Mouse (Mus musculus): ENCODE results near the gene Prmt3. TPM values are rescaled to one million over a fixed set of nuclear protein-coding genes. Genes with fewer than 3 reads are reported as not detected.

Prmt3 gene
- polyA plus RNA-seq, 1 experiment from 2014 or later: 48.2 TPM

GRCm38 (mm10) chr7:49824581-49824980, 46.4 kb downstream of the Prmt3 start:
- peaks cover 14% of the 10 kb centered on the region for H3K4me1 ChIP-seq (replicated peaks)
- ATAC-seq (ENCODE audit: low read depth): no peak
- H3K9ac ChIP-seq: no peak overlapping the region
- 80% methylated on average over 2 of the region's 2 CpGs for WGBS
- H3K27ac ChIP-seq (replicated peaks): no peak overlapping the region
- no peak overlapping the region for H3K4me2 ChIP-seq
- H3K36me3 ChIP-seq: peaks cover 36% of the 10 kb centered on the region
- H3K9me3 ChIP-seq: no peaks in the 10 kb centered on the region
- no peak overlapping the region for H3K4me3 ChIP-seq
- no peaks in the 10 kb centered on the region for H3K27me3 ChIP-seq

- Histone ChIP-seq H3K9me3 (no peaks in the 10 kb centered on the region), H3K4me1 (replicated peaks) (peaks cover 13% of the 10 kb centered on the region), H3K4me2 (no peak overlapping the region), H3K9ac (no peak overlapping the region), H3K27ac (replicated peaks) (no peak overlapping the region), H3K4me3 (no peak overlapping the region), H3K27me3 (no peaks in the 10 kb centered on the region), H3K36me3 (peaks cover 45% of the 10 kb centered on the region)
- WGBS: 75% methylated on average over 3 of the region's 3 CpGs
- no peak for ATAC-seq (ENCODE audit: low read depth)
Measured at GRCm38 (mm10) chr7:49825492-49825891, 47.3 kb downstream of the Prmt3 start.

GRCm38 (mm10) chr7:49827920-49828319, 49.8 kb downstream of the Prmt3 start:
- Histone ChIP-seq H3K9me3 (no peaks in the 10 kb centered on the region), H3K27ac (replicated peaks) (no peak overlapping the region), H3K36me3 (peaks cover 51% of the 10 kb centered on the region), H3K4me1 (replicated peaks) (peaks cover 5% of the 10 kb centered on the region), H3K4me3 (no peak overlapping the region), H3K4me2 (no peak overlapping the region), H3K9ac (no peak overlapping the region), H3K27me3 (no peaks in the 10 kb centered on the region)
- ATAC-seq (ENCODE audit: low read depth): no peak
- WGBS: 92% methylated on average over 1 of the region's 1 CpGs

- Histone ChIP-seq H3K9ac (peak overlapping the region; percentile 57), H3K4me1 (replicated peaks) (peaks cover 33% of the 10 kb centered on the region), H3K4me3 (no peak overlapping the region), H3K27ac (replicated peaks) (peak overlapping the region; percentile 91), H3K9me3 (no peaks in the 10 kb centered on the region), H3K27me3 (no peaks in the 10 kb centered on the region), H3K4me2 (peak overlapping the region; percentile 45), H3K36me3 (peaks cover 5% of the 10 kb centered on the region; the same call in 1 of the 2 replicates)
- ATAC-seq (ENCODE audit: low read depth): peak; percentile 85
- 18% methylated on average over 11 of the region's 11 CpGs for WGBS
Measured at GRCm38 (mm10) chr7:49842366-49843282, 64.5 kb downstream of the Prmt3 start.

- Histone ChIP-seq H3K4me1 (replicated peaks) (peaks cover 33% of the 10 kb centered on the region), H3K36me3 (peaks cover 5% of the 10 kb centered on the region; the same call in 1 of the 2 replicates), H3K4me2 (peak overlapping the region; percentile 45; the same call in 1 of the 2 replicates), H3K9ac (no peak overlapping the region), H3K27ac (replicated peaks) (peak overlapping the region; percentile 91), H3K4me3 (no peak overlapping the region), H3K9me3 (no peaks in the 10 kb centered on the region), H3K27me3 (no peaks in the 10 kb centered on the region)
- ATAC-seq (ENCODE audit: low read depth): peak; percentile 29; the same call in 1 of the 2 replicates
- 62% methylated on average over 6 of the region's 6 CpGs for WGBS
Measured at GRCm38 (mm10) chr7:49843304-49843933, 65.3 kb downstream of the Prmt3 start.

GRCm38 (mm10) chr7:49847939-49848338, 69.8 kb downstream of the Prmt3 start:
- no peak overlapping the region for H3K4me2 ChIP-seq
- 83% methylated on average over 2 of the region's 2 CpGs for WGBS
- H3K9me3 ChIP-seq: no peaks in the 10 kb centered on the region
- no peaks in the 10 kb centered on the region for H3K27me3 ChIP-seq
- ATAC-seq (ENCODE audit: low read depth): no peak
- no peak overlapping the region for H3K4me3 ChIP-seq
- H3K27ac ChIP-seq (replicated peaks): no peak overlapping the region
- H3K9ac ChIP-seq: no peak overlapping the region
- H3K36me3 ChIP-seq: no peaks in the 10 kb centered on the region
- H3K4me1 ChIP-seq (replicated peaks): peaks cover 13% of the 10 kb centered on the region

- Histone ChIP-seq H3K4me2 (no peak overlapping the region), H3K27ac (replicated peaks) (no peak overlapping the region), H3K9ac (no peak overlapping the region), H3K9me3 (no peaks in the 10 kb centered on the region), H3K4me3 (no peak overlapping the region), H3K36me3 (peaks cover 9% of the 10 kb centered on the region), H3K27me3 (no peaks in the 10 kb centered on the region), H3K4me1 (replicated peaks) (peaks cover 5% of the 10 kb centered on the region; the same call in 1 of the 2 replicates)
- 88% methylated on average over 5 of the region's 5 CpGs for WGBS
- ATAC-seq (ENCODE audit: low read depth): no peak
Measured at GRCm38 (mm10) chr7:49853342-49854181, 75.4 kb downstream of the Prmt3 start.

- no peak overlapping the region for H3K4me2 ChIP-seq
- no peak overlapping the region for H3K9ac ChIP-seq
- H3K27me3 ChIP-seq: no peaks in the 10 kb centered on the region
- no peaks in the 10 kb centered on the region for H3K9me3 ChIP-seq
- H3K27ac ChIP-seq (replicated peaks): no peak overlapping the region
- peaks cover 5% of the 10 kb centered on the region; the same call in 1 of the 2 replicates for H3K4me1 ChIP-seq (replicated peaks)
- peaks cover 14% of the 10 kb centered on the region for H3K36me3 ChIP-seq
- H3K4me3 ChIP-seq: no peak overlapping the region
- ATAC-seq (ENCODE audit: low read depth): no peak
- 84% methylated on average over 5 of the region's 5 CpGs for WGBS
Measured at GRCm38 (mm10) chr7:49857347-49857746, 79.2 kb downstream of the Prmt3 start.

- no peak for ATAC-seq (ENCODE audit: low read depth)
- H3K27ac ChIP-seq (replicated peaks): no peak overlapping the region
- peaks cover 14% of the 10 kb centered on the region for H3K36me3 ChIP-seq
- WGBS: 76% methylated on average over 3 of the region's 3 CpGs
- H3K4me2 ChIP-seq: no peak overlapping the region
- H3K4me1 ChIP-seq (replicated peaks): peaks cover 4% of the 10 kb centered on the region; the same call in 1 of the 2 replicates
- H3K27me3 ChIP-seq: no peaks in the 10 kb centered on the region
- H3K4me3 ChIP-seq: no peak overlapping the region
- no peaks in the 10 kb centered on the region for H3K9me3 ChIP-seq
- no peak overlapping the region for H3K9ac ChIP-seq
Measured at GRCm38 (mm10) chr7:49858257-49858656, 80.1 kb downstream of the Prmt3 start.

- WGBS: 93% methylated on average over 3 of the region's 3 CpGs
Measured at GRCm38 (mm10) chr7:49859820-49860219, 81.7 kb downstream of the Prmt3 start.

GRCm38 (mm10) chr7:49861196-49861595, 83.0 kb downstream of the Prmt3 start:
- Histone ChIP-seq H3K9me3 (no peaks in the 10 kb centered on the region), H3K4me2 (no peak overlapping the region), H3K4me3 (no peak overlapping the region), H3K9ac (no peak overlapping the region), H3K4me1 (replicated peaks) (no peaks in the 10 kb centered on the region), H3K36me3 (peaks cover 14% of the 10 kb centered on the region), H3K27me3 (no peaks in the 10 kb centered on the region), H3K27ac (replicated peaks) (no peak overlapping the region)
- ATAC-seq (ENCODE audit: low read depth): no peak
- 97% methylated on average over 2 of the region's 2 CpGs for WGBS

More at GRCm38 (mm10) chr7:49859820-49860219, 81.7 kb downstream of the Prmt3 start:
- H3K36me3 ChIP-seq: peaks cover 14% of the 10 kb centered on the region
- H3K9ac ChIP-seq: no peak overlapping the region
- H3K27ac ChIP-seq (replicated peaks): no peak overlapping the region
- H3K27me3 ChIP-seq: no peaks in the 10 kb centered on the region
- H3K9me3 ChIP-seq: no peaks in the 10 kb centered on the region
- no peaks in the 10 kb centered on the region for H3K4me1 ChIP-seq (replicated peaks)
- no peak for ATAC-seq (ENCODE audit: low read depth)
- H3K4me2 ChIP-seq: no peak overlapping the region
- H3K4me3 ChIP-seq: no peak overlapping the region
